8 mouse cellular contexts compared by ENCODE assay signal in the genomic region with DNA sequence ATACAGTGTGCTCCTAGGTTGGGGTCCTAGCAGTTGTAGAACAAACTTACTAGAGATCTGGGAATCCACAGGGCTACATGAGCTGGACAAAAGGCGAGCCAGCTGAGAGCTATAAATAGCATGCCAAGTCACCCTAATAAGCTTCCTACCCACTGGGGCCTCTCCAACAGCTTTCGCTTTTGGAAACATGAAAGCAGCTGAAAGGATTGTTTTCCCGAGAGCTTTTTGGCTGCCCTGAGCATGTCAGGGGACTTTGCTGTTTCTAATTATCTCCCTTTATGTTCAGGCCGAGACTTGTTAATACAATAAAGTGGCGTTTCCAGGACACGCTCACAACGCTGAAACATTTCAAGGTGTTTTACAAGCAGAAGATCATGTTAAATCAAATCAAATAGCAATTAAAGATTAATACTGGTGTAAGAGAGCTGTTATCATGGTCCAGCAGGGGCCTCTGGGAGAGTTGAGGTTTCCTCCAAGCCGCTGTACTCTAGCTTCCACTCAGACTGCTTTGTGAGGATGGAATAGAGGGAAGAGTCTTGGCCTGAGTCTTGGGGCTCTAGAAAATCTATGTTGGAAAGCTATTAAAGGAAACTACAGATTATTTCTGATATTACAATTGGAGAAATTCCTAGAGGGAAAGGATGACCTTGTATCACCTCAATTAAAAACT.
DNase-seq lines count a peak whose midpoint lies in the region; ATAC-seq lines count a peak whose summit lies in the region.

No protein-coding gene starts in this region.

- WGBS in forebrain, embryonic 10.5 days = 18% methylated on average over 8 of the region's 8 CpGs
- 23% methylated on average over 8 of the region's 8 CpGs for whole genome bisulfite sequencing in heart, embryonic 14.5 days
- WGBS in limb, embryonic 10.5 days = 13% methylated on average over 8 of the region's 8 CpGs
- WGBS in neural tube, embryonic 13.5 days = 7% methylated on average over 8 of the region's 8 CpGs

- peak; percentile 39; the same call in 1 of the 2 replicates for ATAC-seq in heart, embryonic 14.5 days (ENCODE audit: insufficient number of reproducible peaks, insufficient read depth, low FRiP score, low read depth)
- ATAC-seq in neural tube, embryonic 13.5 days (ENCODE audit: low read depth) = peak; percentile 79

- H3K36me3 ChIP-seq in forebrain, embryonic 10.5 days (replicated peaks) = no peaks in the 10 kb centered on the region
- H3K36me3 ChIP-seq in heart, embryonic 14.5 days (ENCODE audit: control insufficient read depth, insufficient read depth, low read length) = no peaks in the 10 kb centered on the region
- no peaks in the 10 kb centered on the region for H3K36me3 ChIP-seq in limb, embryonic 10.5 days
- H3K36me3 ChIP-seq in neural tube, embryonic 13.5 days = no peaks in the 10 kb centered on the region

- peak overlapping the region; percentile 34; the same call in 1 of the 2 replicates for H3K9ac ChIP-seq in heart, embryonic 14.5 days (ENCODE audit: low read length)
- no peak overlapping the region for H3K9ac ChIP-seq in neural tube, embryonic 13.5 days

- H3K4me2 ChIP-seq in heart, embryonic 14.5 days (ENCODE audit: low read length) = peak overlapping the region; percentile 46
- H3K4me2 ChIP-seq in neural tube, embryonic 13.5 days = no peak overlapping the region

- no peak overlapping the region for H3K27ac ChIP-seq in forebrain, embryonic 10.5 days
- peak overlapping the region; percentile 86 to 90 for H3K27ac ChIP-seq in heart, embryonic 14.5 days (replicated peaks in 1 of 2; ENCODE audit: control insufficient read depth in 1 of 2, insufficient read depth in 1 of 2, low read depth in 2 of 2, low read length in 2 of 2)
- peak overlapping the region; percentile 74 for H3K27ac ChIP-seq in limb, embryonic 10.5 days
- H3K27ac ChIP-seq in neural tube, embryonic 13.5 days (replicated peaks) = 0 out of 2 replicates have a peak overlapping the region, but pooled peaks have one; percentile 18

- H3K9me3 ChIP-seq in forebrain, embryonic 10.5 days = no peaks in the 10 kb centered on the region
- 0 out of 2 replicates have a peak, but pooled peaks cover under 1% of the 10 kb centered on the region for H3K9me3 ChIP-seq in heart, embryonic 14.5 days (ENCODE audit: control insufficient read depth, low read length)
- no peaks in the 10 kb centered on the region for H3K9me3 ChIP-seq in limb, embryonic 10.5 days (replicated peaks)
- no peaks in the 10 kb centered on the region for H3K9me3 ChIP-seq in neural tube, embryonic 13.5 days

- H3K4me1 ChIP-seq in forebrain, embryonic 10.5 days = peaks cover 11% of the 10 kb centered on the region
- peaks cover 0 to 11% of the 10 kb centered on the region in 2 experiments; a peak in 1 of 4 replicates for H3K4me1 ChIP-seq in heart, embryonic 14.5 days (ENCODE audit: control insufficient read depth in 2 of 2, insufficient read depth in 2 of 2, low read length in 2 of 2)
- H3K4me1 ChIP-seq in limb, embryonic 10.5 days = peaks cover 16% of the 10 kb centered on the region
- peaks cover 8% of the 10 kb centered on the region for H3K4me1 ChIP-seq in neural tube, embryonic 13.5 days (replicated peaks)

- peak; percentile 74 for DNase-seq in NIH3T3 (ENCODE audit: low read depth)
- peak; percentile 26 for DNase-seq in brain, embryonic 18.5 days (ENCODE audit: low read depth, low spot score)
- peak; percentile 45 for DNase-seq in forebrain, embryonic 10.5 days (ENCODE audit: extremely low spot score, low spot score)
- DNase-seq in limb, embryonic 10.5 days (ENCODE audit: low spot score) = peak; percentile 57
- no peak for DNase-seq in testis, postnatal 14 days (ENCODE audit: low spot score)
- DNase-seq in thymus, postnatal 4 days = no peak

- no peak overlapping the region for H3K4me3 ChIP-seq in forebrain, embryonic 10.5 days
- H3K4me3 ChIP-seq in heart, embryonic 14.5 days (ENCODE audit: control insufficient read depth in 1 of 2, insufficient read depth in 1 of 2, low read depth in 1 of 2, low read length in 2 of 2) = no peak overlapping the region
- no peak overlapping the region for H3K4me3 ChIP-seq in limb, embryonic 10.5 days
- H3K4me3 ChIP-seq in neural tube, embryonic 13.5 days = no peak overlapping the region

- peaks cover 56% of the 10 kb centered on the region for H3K27me3 ChIP-seq in forebrain, embryonic 10.5 days (ENCODE audit: poor library complexity, severe bottlenecking)
- no peaks in the 10 kb centered on the region for H3K27me3 ChIP-seq in heart, embryonic 14.5 days (ENCODE audit: control insufficient read depth, insufficient read depth, low read length)
- H3K27me3 ChIP-seq in limb, embryonic 10.5 days (ENCODE audit: low read depth, poor library complexity, severe bottlenecking) = no peaks in the 10 kb centered on the region
- peaks cover 6% of the 10 kb centered on the region; the same call in 1 of the 2 replicates for H3K27me3 ChIP-seq in neural tube, embryonic 13.5 days

Comparison
In these comparisons a context has a peak if more than half of its experiments do, and no peak if none do; other contexts are left out.
1. DNase-seq: peak in NIH3T3 (single experiment), brain, embryonic 18.5 days (single experiment), forebrain, embryonic 10.5 days (single experiment) and limb, embryonic 10.5 days (single experiment); none in testis, postnatal 14 days (single experiment) and thymus, postnatal 4 days (single experiment).